Mouse (Mus musculus): ENCODE data around the gene Tmem63a.

DNA sequence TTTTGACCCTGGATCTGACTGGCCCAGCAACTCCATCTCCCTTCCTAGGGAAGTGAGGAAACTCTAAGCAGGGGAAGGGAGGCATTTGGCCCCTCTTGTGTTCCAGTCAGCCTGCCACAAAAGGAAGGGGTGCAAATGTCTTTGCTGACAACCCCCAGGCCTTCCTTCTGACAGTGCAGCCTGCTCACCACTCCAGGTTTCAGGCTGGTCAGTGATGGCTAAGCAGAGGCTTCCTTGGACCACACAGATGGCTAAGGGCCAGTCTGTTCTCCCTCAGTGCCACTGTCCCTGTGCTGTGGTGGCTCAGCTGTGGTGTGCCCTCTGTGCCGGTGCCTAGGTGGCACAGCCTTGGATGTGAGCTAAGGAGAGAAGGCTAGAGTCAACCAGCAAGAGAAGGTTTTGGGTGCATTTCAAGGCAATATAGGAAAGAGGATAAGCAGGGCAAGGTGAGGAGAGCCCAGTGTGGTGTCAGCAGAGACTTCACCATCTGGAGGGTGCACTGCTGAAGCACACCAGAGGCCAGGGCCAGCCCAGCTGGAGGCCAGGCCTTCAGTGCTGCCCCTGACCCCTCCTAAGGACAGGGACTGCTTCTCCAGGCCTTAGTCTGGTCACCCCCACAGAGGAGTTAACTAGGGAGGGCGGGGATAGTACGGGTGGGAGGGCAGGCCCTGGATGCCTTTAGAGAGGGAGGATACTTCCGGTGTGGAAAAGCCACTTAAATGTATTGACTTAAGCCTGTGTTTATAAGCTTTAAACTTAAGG is 68.2 kb downstream of the Tmem63a start:
- TF ChIP-seq CTCF (IDR thresholded peaks at IDR 0.05; ENCODE audit: control insufficient read depth, insufficient read depth, insufficient read length) (no peak), CEBPB (IDR thresholded peaks at IDR 0.05; ENCODE audit: low read depth) (no peak), MAX (IDR thresholded peaks at IDR 0.05) (no peak), USF1 (IDR thresholded peaks at IDR 0.05; ENCODE audit: low read depth) (no peak), MYOD1 (IDR thresholded peaks at IDR 0.05; ENCODE audit: control insufficient read depth, insufficient read length, low read depth) (no peak), MYOG (IDR thresholded peaks at IDR 0.05; ENCODE audit: control insufficient read depth, extremely low read depth, insufficient read length) (no peak), FOSL1 (IDR thresholded peaks at IDR 0.05; ENCODE audit: insufficient read depth, low read length, poor library complexity, severe bottlenecking) (no peak)

All from C2C12 (cell line).